ENCODE assay signal across 8 mouse cellular contexts in the genomic region with DNA sequence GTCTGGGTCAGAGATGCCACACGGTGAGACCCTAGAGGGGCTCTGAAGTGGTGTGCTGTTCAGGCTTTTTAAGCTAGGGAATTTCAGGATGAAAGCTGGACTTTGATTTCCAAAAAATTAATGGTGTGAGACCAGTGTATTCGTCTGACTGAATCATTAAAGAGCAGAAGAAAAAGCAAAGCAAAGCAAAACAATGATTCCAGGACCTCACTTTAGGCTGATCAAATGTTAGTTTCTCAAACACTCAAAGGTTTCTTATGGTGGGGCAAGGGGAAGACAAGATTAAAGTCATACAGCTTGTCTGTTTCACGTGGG.
A peak's percentile ranks its signal among the peaks of the same experiment; 100 is the strongest.
DNase-seq lines count a peak whose midpoint lies in the region; ATAC-seq and TF ChIP-seq lines count a peak whose summit lies in the region.

No protein-coding gene starts in this region.

- H3K27me3 ChIP-seq in limb, embryonic 10.5 days (ENCODE audit: low read depth, poor library complexity, severe bottlenecking), result no peaks in the 10 kb centered on the region
- no peaks in the 10 kb centered on the region for H3K27me3 ChIP-seq in neural tube, embryonic 14.5 days (ENCODE audit: control insufficient read depth, insufficient read depth, low read length)

- 11% methylated on average over 3 of the region's 3 CpGs for WGBS in limb, embryonic 10.5 days
- 2% methylated on average over 3 of the region's 3 CpGs for WGBS in neural tube, embryonic 14.5 days

- peaks cover 22% of the 10 kb centered on the region for H3K4me1 ChIP-seq in embryonic fibroblast, embryonic 13.5 days (ENCODE audit: control insufficient read depth, insufficient read depth, low read length)
- H3K4me1 ChIP-seq in limb, embryonic 10.5 days, result peaks cover 40% of the 10 kb centered on the region
- H3K4me1 ChIP-seq in neural tube, embryonic 14.5 days (ENCODE audit: control insufficient read depth, insufficient read depth, low read length), result peaks cover 9% of the 10 kb centered on the region

- peak overlapping the region; percentile 47 for H3K4me3 ChIP-seq in left cerebral cortex, adult 2 months
- peak overlapping the region; percentile 32 for H3K4me3 ChIP-seq in embryonic fibroblast, embryonic 13.5 days (ENCODE audit: insufficient read depth, low read length)
- H3K4me3 ChIP-seq in limb, embryonic 10.5 days, result peak overlapping the region; percentile 53
- H3K4me3 ChIP-seq in neural tube, embryonic 14.5 days (ENCODE audit: low read depth, low read length), result peak overlapping the region; percentile 14

- DNase-seq in left cerebral cortex, adult 2 months (ENCODE audit: extremely low spot score in 1 of 2, low spot score in 2 of 2), result no peak
- DNase-seq in left cerebral cortex, adult 8-10 months (ENCODE audit: low spot score in 2 of 2), result no peak
- no peak for DNase-seq in limb, embryonic 10.5 days (ENCODE audit: low spot score)
- no peak for DNase-seq in thymus, postnatal 4 days
- no peak for DNase-seq in frontal cortex, postnatal 36 days (ENCODE audit: low spot score in 2 of 2)

- peak overlapping the region; percentile 34; the same call in 1 of the 2 replicates for H3K9ac ChIP-seq in neural tube, embryonic 14.5 days (replicated peaks; ENCODE audit: low read depth, low read length)

- no peaks in the 10 kb centered on the region for H3K9me3 ChIP-seq in limb, embryonic 10.5 days (replicated peaks)
- no peaks in the 10 kb centered on the region for H3K9me3 ChIP-seq in neural tube, embryonic 14.5 days (ENCODE audit: control insufficient read depth, low read length)

- TF ChIP-seq CTCF in left cerebral cortex, adult 2 months (IDR thresholded peaks at IDR 0.05), result no peak
- TF ChIP-seq CTCF in embryonic fibroblast, embryonic 13.5 days (IDR thresholded peaks at IDR 0.05; ENCODE audit: borderline replicate concordance, insufficient read depth, low read length), result no peak

- peak overlapping the region; percentile 73; the same call in 1 of the 2 replicates for H3K27ac ChIP-seq in left cerebral cortex, adult 2 months
- H3K27ac ChIP-seq in embryonic fibroblast, embryonic 13.5 days (ENCODE audit: insufficient read depth, low read length), result peak overlapping the region; percentile 77
- H3K27ac ChIP-seq in limb, embryonic 10.5 days, result peak overlapping the region; percentile 87
- peak overlapping the region; percentile 16; the same call in 1 of the 2 replicates for H3K27ac ChIP-seq in neural tube, embryonic 14.5 days (ENCODE audit: low read depth, low read length)

- intact Hi-C loops in left cerebral cortex, adult 2 months (cut with DNase I), result no loop called here

- TF ChIP-seq POLR2A in embryonic fibroblast, embryonic 13.5 days (IDR thresholded peaks at IDR 0.05; ENCODE audit: low read depth, low read length), result no peak

- no peaks in the 10 kb centered on the region for H3K36me3 ChIP-seq in limb, embryonic 10.5 days
- no peaks in the 10 kb centered on the region for H3K36me3 ChIP-seq in neural tube, embryonic 14.5 days (ENCODE audit: control insufficient read depth, insufficient read depth, low read length)

- ATAC-seq in neural tube, embryonic 14.5 days (ENCODE audit: low read depth), result no peak
- ATAC-seq in megakaryocyte-erythroid progenitor cell, adult 5-6 weeks (replicated peaks; ENCODE audit: low FRiP score, low TSS enrichment, poor library complexity, severe bottlenecking), result no peak

- H3K4me2 ChIP-seq in neural tube, embryonic 14.5 days (ENCODE audit: low read depth, low read length), result peak overlapping the region; percentile 46

Comparison
In these comparisons a context has a peak if more than half of its experiments do, and no peak if none do; other contexts are left out.
1. H3K27ac ChIP-seq: peak in every context shown above with its lines; median percentile 87 in limb, embryonic 10.5 days; 77 in embryonic fibroblast, embryonic 13.5 days; 73 in left cerebral cortex, adult 2 months; 16 in neural tube, embryonic 14.5 days.